Mouse (Mus musculus) liver, embryonic 11.5 days (tissue): ENCODE data around the gene Foxn3. TPM values are rescaled to one million over a fixed set of nuclear protein-coding genes. Genes with fewer than 3 reads are reported as not detected.

ENCODE experiments used
- ATAC-seq: fragments of 200-750 bp; cut with Nextera tagmentation; replicated peaks from 2 replicates; pipeline ENCODE4 v1.8.0; 2017; ENCODE audit warnings: moderate number of reproducible peaks, mild to moderate bottlenecking, moderate TSS enrichment, moderate library complexity; ENCODE audit not compliant: low FRiP score
- DNase-seq: peaks from one replicate; pipeline ENCODE4 v3.0.0-alpha.2; 2017; ENCODE audit warnings: low spot score
- H3K27ac ChIP-seq: fragments of 300-500 bp; sonication (generic); 2 replicates; pipeline ENCODE4 v1.5.1; 2014; ENCODE audit warnings: mild to moderate bottlenecking, low read depth, low read length, control low read depth
- H3K27me3 ChIP-seq: fragments of 300-500 bp; sonication (generic); replicated peaks from 2 replicates; pipeline ENCODE4 v1.6.1; 2014; ENCODE audit warnings: low read length, mixed read lengths; ENCODE audit not compliant: control insufficient read depth, insufficient read depth
- H3K36me3 ChIP-seq: fragments of 300-500 bp; sonication (generic); 2 replicates; pipeline ENCODE4 v1.6.1; 2014; ENCODE audit warnings: mild to moderate bottlenecking, low read length, moderate library complexity, mixed read lengths; ENCODE audit not compliant: control insufficient read depth, insufficient read depth
- H3K4me1 ChIP-seq: fragments of 300-500 bp; sonication (generic); replicated peaks from 2 replicates; pipeline ENCODE4 v1.6.1; 2014; ENCODE audit warnings: low read length, mixed read lengths; ENCODE audit not compliant: control insufficient read depth, insufficient read depth
- H3K4me2 ChIP-seq: fragments of 300-500 bp; sonication (generic); 2 replicates; pipeline ENCODE4 v1.6.1; 2014; ENCODE audit warnings: mild to moderate bottlenecking, control low read depth, moderate library complexity
- H3K4me3 ChIP-seq: fragments of 300-500 bp; sonication (generic); 2 replicates; pipeline ENCODE4 v1.5.1; 2014; ENCODE audit warnings: low read depth, low read length, control low read depth
- H3K9ac ChIP-seq: fragments of 300-500 bp; sonication (generic); 2 replicates; pipeline ENCODE4 v1.6.1; 2014; ENCODE audit warnings: low read depth, low read length, control low read depth
- H3K9me3 ChIP-seq: fragments of 300-500 bp; sonication (generic); 2 replicates; pipeline ENCODE4 v1.6.1; 2016; ENCODE audit warnings: low read length, inconsistent platforms, mixed read lengths; ENCODE audit not compliant: control insufficient read depth
- WGBS: fragments of 180-500 bp; shearing (Covaris S2); extraction: QIAGEN DNeasy Blood & Tissue Kit; methylation state at CpG from one replicate; pipeline ENCODE4 v1.1.7; 2014; 5-methylcytosine and 5-hydroxymethylcytosine counted together
- polyA plus RNA-seq: library from polyadenylated mRNA; unstranded; fragments of >200 nt; fragmentation: Nextera tagmentation; extraction: Ambion mirVana; gene quantifications from 2 replicates; pipeline ENCODE4 v1.2.1, GENCODE M21; 2014

Foxn3 gene
- polyA plus RNA-seq, 1 experiment from 2014 or later, result 52.7 TPM

DNA sequence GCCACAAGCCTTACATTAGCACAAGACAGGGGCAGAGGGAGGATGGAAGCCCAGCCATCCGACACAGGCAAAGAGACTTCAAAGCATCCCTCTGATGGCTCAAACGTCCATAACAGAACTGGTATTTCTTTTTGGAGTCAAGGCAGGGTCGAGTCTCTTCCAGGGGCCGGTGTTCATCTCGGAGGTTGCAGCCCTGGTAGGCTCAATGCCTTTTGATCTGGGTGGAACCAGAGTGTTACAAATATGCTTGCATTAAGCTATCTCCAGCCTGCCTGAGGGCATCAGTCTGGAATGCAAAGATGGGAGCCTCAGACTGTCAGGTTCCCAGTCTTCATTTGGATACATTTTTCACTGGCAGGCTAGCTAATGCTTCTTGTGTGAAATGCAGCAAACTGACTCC lies 52.6 kb downstream of the Foxn3 start:
- Histone ChIP-seq H3K36me3 (no peaks in the 10 kb centered on the region), H3K4me2 (no peak overlapping the region), H3K9me3 (no peaks in the 10 kb centered on the region), H3K27ac (no peak overlapping the region), H3K4me3 (no peak overlapping the region), H3K27me3 (no peaks in the 10 kb centered on the region), H3K4me1 (peaks cover 6% of the 10 kb centered on the region), H3K9ac (no peak overlapping the region)
- DNase-seq (no peak), ATAC-seq (no peak)
- WGBS, result 51% methylated on average over 5 of the region's 5 CpGs

DNA sequence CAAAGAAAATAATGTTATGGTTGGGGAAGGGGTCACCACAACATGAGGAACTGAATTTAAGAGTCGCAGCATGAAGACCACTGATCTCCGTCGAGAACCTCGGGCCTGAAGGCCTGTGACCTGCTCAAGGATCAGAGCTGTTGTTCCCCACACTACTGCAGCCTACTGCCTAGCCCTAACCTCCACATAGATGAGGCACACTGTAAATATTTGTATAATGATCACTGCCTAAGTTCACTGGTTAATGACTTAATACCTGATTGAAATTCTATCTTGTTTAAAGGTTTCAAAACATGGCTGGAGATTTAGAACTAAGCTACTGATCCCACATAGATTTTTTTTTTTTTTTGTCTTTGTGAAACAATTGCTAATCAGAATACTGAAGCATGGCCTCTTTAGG lies 61.2 kb downstream of the Foxn3 start:
- Histone ChIP-seq H3K27ac (no peak overlapping the region), H3K36me3 (no peaks in the 10 kb centered on the region), H3K4me3 (no peak overlapping the region), H3K4me1 (no peaks in the 10 kb centered on the region), H3K4me2 (no peak overlapping the region), H3K27me3 (no peaks in the 10 kb centered on the region), H3K9me3 (no peaks in the 10 kb centered on the region), H3K9ac (no peak overlapping the region)
- no peak for ATAC-seq
- no peak for DNase-seq
- WGBS, result 73% methylated on average over 4 of the region's 4 CpGs

DNA sequence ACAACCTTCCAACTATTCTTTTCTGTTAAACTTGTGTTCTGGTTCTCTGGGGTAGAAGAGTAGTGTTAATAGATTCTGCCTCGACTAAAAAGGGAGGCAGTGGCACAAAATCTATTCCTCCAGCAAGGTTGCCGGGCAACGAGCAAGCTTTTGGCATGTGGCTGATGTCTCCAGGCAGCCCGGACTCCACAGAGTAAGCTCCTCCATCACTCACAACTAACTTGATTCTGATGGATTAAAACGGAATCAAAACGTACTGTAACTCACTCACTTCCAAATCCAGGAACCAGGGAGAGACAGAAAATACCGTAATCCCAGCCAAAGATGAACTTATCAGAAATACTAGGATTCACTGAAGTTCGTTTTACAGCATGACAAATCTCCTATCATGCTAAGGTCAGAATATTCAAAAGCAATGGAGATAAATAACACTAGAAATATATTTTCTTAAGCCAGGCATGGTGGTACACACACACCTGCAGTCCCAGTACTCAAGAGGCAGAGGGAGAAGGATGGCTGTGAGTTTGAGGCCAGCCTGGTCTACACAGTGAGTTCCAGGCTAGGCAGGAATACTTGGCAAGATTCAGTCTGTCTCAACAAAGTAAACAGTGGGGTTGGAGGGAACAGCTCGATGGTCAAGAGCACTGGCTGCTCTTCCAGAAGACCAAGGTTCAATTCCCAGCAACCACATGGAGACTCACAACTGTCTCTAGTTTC lies 64.2 kb downstream of the Foxn3 start:
- no peaks in the 10 kb centered on the region for H3K27me3 ChIP-seq
- no peak for ATAC-seq
- no peaks in the 10 kb centered on the region for H3K4me1 ChIP-seq
- DNase-seq, result no peak
- no peak overlapping the region for H3K4me2 ChIP-seq
- H3K4me3 ChIP-seq, result no peak overlapping the region
- H3K27ac ChIP-seq, result no peak overlapping the region
- H3K9me3 ChIP-seq, result no peaks in the 10 kb centered on the region
- no peak overlapping the region for H3K9ac ChIP-seq
- no peaks in the 10 kb centered on the region for H3K36me3 ChIP-seq
- WGBS, result 74% methylated on average over 9 of the region's 9 CpGs

DNA sequence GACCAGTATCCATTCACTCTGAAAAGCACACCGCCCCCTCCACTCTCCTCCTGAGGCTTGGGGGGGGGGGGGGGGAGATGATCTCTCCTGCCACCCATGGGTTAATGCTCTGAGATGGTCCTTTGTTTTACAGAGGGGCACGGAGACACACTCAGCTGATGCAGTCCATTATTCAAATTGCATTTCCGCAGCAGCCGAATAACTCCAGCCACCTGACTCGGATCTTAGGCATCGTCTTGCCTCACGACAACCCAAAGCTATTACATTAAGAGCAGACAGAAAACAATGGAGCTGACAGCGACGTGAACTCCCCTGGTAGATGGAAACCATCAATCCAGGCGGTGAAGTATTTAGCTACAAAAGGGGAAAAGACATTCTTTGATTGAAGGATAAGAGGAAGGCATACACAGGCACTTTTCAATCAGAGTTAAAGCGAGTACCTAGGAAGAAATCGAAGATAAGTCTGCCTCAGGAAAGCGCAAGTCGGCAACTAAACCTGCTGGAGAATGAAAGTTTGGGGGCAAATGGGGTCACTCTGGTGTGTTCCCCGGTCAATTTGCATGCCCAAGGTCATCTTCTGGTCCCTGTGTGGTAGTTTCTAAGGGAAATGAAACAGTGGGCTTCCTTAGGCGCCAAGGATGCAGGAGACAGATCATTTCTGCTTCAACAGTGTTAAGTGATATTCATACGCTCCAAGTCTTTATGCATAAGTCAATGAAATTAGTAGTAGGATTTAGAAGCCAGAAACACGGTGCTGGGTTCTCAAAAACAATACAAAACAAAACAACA lies 65.0 kb downstream of the Foxn3 start:
- no peaks in the 10 kb centered on the region for H3K9me3 ChIP-seq
- no peak overlapping the region for H3K9ac ChIP-seq
- no peak for DNase-seq
- H3K4me3 ChIP-seq, result no peak overlapping the region
- no peak overlapping the region for H3K4me2 ChIP-seq
- 77% methylated on average over 18 of the region's 18 CpGs for WGBS
- H3K27me3 ChIP-seq, result no peaks in the 10 kb centered on the region
- no peak for ATAC-seq
- no peak overlapping the region for H3K27ac ChIP-seq
- H3K36me3 ChIP-seq, result no peaks in the 10 kb centered on the region
- H3K4me1 ChIP-seq, result no peaks in the 10 kb centered on the region

DNA sequence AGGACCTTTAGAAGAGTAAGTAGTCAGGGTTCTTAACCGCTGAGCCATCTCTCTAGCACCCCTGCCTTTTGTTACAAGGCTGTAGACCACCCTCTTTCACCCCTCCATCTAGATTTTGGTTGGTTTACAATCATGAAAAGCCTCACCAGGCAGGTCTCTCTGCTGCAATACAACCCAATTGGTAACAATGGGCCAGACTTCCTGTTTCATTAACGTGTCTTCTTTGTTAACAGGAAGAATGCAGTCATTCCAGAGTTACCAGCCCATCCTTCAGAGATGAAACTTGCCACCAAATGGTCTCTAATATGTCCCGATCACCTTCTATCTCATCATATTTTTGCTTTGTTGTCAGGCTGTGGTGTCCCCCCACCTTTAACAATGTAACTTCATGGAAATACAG lies 66.4 kb downstream of the Foxn3 start:
- 69% methylated on average over 3 of the region's 3 CpGs for WGBS
- ATAC-seq, result no peak
- Histone ChIP-seq H3K4me2 (no peak overlapping the region), H3K36me3 (no peaks in the 10 kb centered on the region), H3K9me3 (no peaks in the 10 kb centered on the region), H3K27me3 (no peaks in the 10 kb centered on the region), H3K4me1 (no peaks in the 10 kb centered on the region), H3K4me3 (no peak overlapping the region), H3K9ac (no peak overlapping the region), H3K27ac (no peak overlapping the region)
- no peak for DNase-seq

DNA sequence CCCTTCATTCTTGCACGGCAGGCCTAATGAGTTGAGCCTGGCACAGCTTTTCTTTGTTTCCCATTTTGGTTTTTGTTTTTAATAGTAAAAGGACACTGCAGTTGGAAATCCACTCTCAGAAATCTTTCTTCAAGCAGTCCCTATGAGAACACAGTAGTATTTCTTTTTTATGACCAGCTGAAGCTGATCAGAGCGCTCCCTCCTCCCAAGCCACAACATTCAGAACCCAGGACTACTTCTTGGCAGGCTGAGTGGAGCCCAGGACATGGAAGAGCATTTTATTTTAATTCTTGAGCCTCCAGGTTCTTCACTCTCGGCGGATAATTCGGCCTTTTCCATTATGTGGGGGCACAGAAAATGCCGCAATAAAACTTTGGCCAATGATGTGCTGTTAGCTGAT lies 73.2 kb downstream of the Foxn3 start:
- 90% methylated on average over 6 of the region's 6 CpGs for WGBS
- H3K27me3 ChIP-seq, result no peaks in the 10 kb centered on the region
- H3K4me2 ChIP-seq, result no peak overlapping the region
- H3K4me3 ChIP-seq, result no peak overlapping the region
- no peaks in the 10 kb centered on the region for H3K9me3 ChIP-seq
- no peaks in the 10 kb centered on the region for H3K36me3 ChIP-seq
- H3K4me1 ChIP-seq, result no peaks in the 10 kb centered on the region
- DNase-seq, result no peak
- no peak overlapping the region for H3K9ac ChIP-seq
- no peak for ATAC-seq
- no peak overlapping the region for H3K27ac ChIP-seq

DNA sequence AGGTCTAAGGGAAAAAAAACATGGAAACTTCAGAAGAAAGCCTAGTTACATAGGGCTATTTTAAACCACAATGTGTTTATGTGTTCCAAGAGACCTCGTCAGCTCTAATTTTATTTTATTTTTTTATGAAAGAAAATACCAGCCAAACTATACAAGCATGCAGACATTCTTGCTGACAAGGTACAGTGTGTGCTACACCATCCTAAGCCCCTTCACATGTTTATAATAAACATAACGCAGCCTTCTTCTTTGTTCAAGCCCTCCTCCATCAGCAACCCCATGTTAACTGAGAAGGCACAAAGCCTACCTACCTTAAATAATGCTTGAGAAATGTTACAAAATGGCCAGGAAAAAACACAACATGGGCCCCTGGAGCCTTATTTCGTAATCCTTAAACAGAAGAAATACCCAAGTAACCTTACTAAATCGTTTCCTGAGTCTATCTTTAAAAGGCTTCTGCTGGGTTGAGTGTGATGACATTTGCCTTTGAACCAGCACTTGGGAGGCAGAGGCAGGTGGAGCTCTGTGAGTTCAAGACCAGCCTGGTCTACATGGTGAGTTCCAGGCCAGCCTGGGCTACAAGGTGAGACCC lies 74.3 kb downstream of the Foxn3 start:
- Histone ChIP-seq H3K4me2 (no peak overlapping the region), H3K27ac (no peak overlapping the region), H3K36me3 (no peaks in the 10 kb centered on the region), H3K4me3 (no peak overlapping the region), H3K9ac (no peak overlapping the region), H3K9me3 (no peaks in the 10 kb centered on the region), H3K4me1 (no peaks in the 10 kb centered on the region), H3K27me3 (no peaks in the 10 kb centered on the region)
- no peak for DNase-seq
- ATAC-seq, result no peak
- 78% methylated on average over 4 of the region's 4 CpGs for WGBS

DNA sequence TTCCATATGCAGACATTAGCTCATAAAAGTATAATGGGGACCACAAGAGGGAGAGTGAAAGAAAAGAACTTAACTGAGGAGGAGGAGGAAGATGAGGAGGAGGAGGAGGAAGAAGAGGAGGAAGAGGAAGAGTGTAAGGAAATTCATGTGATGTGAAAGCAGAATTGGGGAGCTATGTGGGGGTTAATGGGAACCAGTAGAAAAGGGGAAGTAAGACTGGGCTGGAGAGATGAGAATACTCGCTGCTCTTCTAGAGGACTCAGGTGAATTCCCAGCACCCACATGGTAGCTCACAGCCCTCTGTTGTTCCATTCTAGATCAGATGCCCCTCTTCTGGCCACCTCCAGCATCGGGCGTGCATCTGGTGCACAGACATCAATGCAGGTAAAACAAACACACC lies 83.0 kb downstream of the Foxn3 start:
- DNase-seq (no peak), ATAC-seq (no peak)
- Histone ChIP-seq H3K36me3 (no peaks in the 10 kb centered on the region), H3K27ac (no peak overlapping the region), H3K9me3 (no peaks in the 10 kb centered on the region), H3K9ac (no peak overlapping the region), H3K4me2 (no peak overlapping the region), H3K4me1 (no peaks in the 10 kb centered on the region), H3K27me3 (no peaks in the 10 kb centered on the region), H3K4me3 (no peak overlapping the region)
- 73% methylated on average over 3 of the region's 3 CpGs for WGBS
